Mouse (Mus musculus) megakaryocyte, adult 5-6 weeks (primary cell): ENCODE data around the gene Lrrc7. TPM values are rescaled to one million over a fixed set of nuclear protein-coding genes. Genes with fewer than 3 reads are reported as not detected.

ENCODE experiments used
- ATAC-seq: 2 replicates; pipeline ENCODE4 v1.8.0; 2016; ENCODE audit warnings: mild to moderate bottlenecking, inconsistent platforms; ENCODE audit not compliant: poor library complexity, severe bottlenecking
- total RNA-seq, 2 experiments: library from RNA; stranded (forward) in 1 of 2; stranded (reverse) in 1 of 2; fragments of 153-499, 151-499 nt in 1 of 2; fragments of 221-1000, 200-1000 nt in 1 of 2; gene quantifications; 2 replicates each; pipeline versions ENCODE4 v1.2.3 to v1.2.4; 2015 to 2017

Lrrc7 gene
- total RNA-seq, 2 experiments from 2014 or later = not detected

GRCm38 (mm10) chr3:158077380-158077772, 484.6 kb downstream of the Lrrc7 start:
- peak; percentile 65 for ATAC-seq

GRCm38 (mm10) chr3:158076685-158077379, 485.2 kb downstream of the Lrrc7 start:
- ATAC-seq = peak; percentile 68

GRCm38 (mm10) chr3:158075004-158075403, 487.0 kb downstream of the Lrrc7 start:
- no peak for ATAC-seq

- no peak for ATAC-seq
These were observed 493.3 kb downstream of the Lrrc7 start for GRCm38 (mm10) chr3:158068613-158069263.

GRCm38 (mm10) chr3:158067916-158068315, 494.1 kb downstream of the Lrrc7 start:
- no peak for ATAC-seq

- no peak for ATAC-seq
These were observed 496.8 kb downstream of the Lrrc7 start for GRCm38 (mm10) chr3:158065256-158065655.

- peak; percentile 94 for ATAC-seq
These were observed 500.1 kb downstream of the Lrrc7 start for GRCm38 (mm10) chr3:158061811-158062523.

GRCm38 (mm10) chr3:158060621-158061291, 501.3 kb downstream of the Lrrc7 start:
- ATAC-seq = no peak; the same call in 1 of the 2 replicates

GRCm38 (mm10) chr3:158049508-158049907, 512.5 kb downstream of the Lrrc7 start:
- no peak for ATAC-seq

GRCm38 (mm10) chr3:158040755-158041154, 521.3 kb downstream of the Lrrc7 start:
- ATAC-seq = no peak

GRCm38 (mm10) chr3:158038106-158038505, 523.9 kb downstream of the Lrrc7 start:
- ATAC-seq = no peak

GRCm38 (mm10) chr3:158036329-158036988, 525.6 kb downstream of the Lrrc7 start, which contains the start of the genes Srsf11 and Lrrc40:
Srsf11 (minus strand) TSS chr3:158036639.
Lrrc40 (plus strand) TSS chr3:158036662.
- peak; percentile 82 for ATAC-seq

- ATAC-seq = no peak
These were observed 526.2 kb downstream of the Lrrc7 start for GRCm38 (mm10) chr3:158035866-158036265.
